Mouse (Mus musculus): ENCODE data around the gene Bzw2.

GRCm38 (mm10) chr12:36112081-36112480 is 45.8 kb downstream of the Bzw2 start:
- TF ChIP-seq CTCF (IDR thresholded peaks at IDR 0.05; ENCODE audit: borderline replicate concordance, insufficient read depth, low read depth, low read length) = no peak
- TF ChIP-seq POLR2A (IDR thresholded peaks at IDR 0.05; ENCODE audit: borderline replicate concordance, insufficient read depth, low read length) = no peak

Data from cerebellum, adult 2 months (tissue).